Mouse (Mus musculus) myocyte (in vitro differentiated cells): ENCODE measurements at regions not wholly inside any gene's neighbourhood (a gene's known extent, or its start where the extent isn't known, plus 50 kb on each side); places are given as distances from the start of the nearest gene placed in this dataset.

Experiments
- POLR2A ChIP-seq: IDR thresholded peaks from one replicate; pipeline ENCODE4 v1.6.1; 2011; ENCODE audit warnings: low read depth, mild to moderate bottlenecking, control low read depth, moderate library complexity; ENCODE audit not compliant: insufficient read length
- TCF3 ChIP-seq: IDR thresholded peaks from one replicate; pipeline ENCODE4 v1.6.1; 2011; ENCODE audit warnings: low read depth, control low read depth; ENCODE audit not compliant: insufficient read length

DNA sequence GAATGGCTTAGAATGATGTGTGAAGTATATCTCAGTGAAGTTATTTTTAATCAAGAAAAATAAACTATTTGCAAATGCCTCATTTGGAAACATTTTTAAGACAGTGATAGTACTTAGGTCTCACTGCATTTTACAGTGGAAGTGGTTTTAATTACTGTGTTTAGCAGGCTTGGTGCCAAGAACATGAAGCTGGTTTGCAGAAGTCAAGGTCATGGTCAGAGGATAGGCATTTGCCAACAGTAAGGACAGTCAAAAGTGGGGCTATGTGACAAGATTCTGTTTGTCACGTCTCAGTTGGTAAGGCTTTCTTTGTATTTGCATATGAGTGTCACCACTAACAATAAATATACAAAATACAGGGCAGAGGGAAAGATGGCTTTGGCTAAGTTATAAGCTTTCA lies 254.2 kb upstream of the Cdyl start:
- TF ChIP-seq TCF3 = no peak
- no peak for TF ChIP-seq POLR2A
